Mouse (Mus musculus) CH12.LX (cell line): Measurements from ENCODE around the gene Map6.

ENCODE experiments used
- GABPA ChIP-seq: IDR thresholded peaks from 2 replicates; pipeline ENCODE4 v1.6.1; 2012; ENCODE audit warnings: low read depth, low read length, improper control_type of control experiment, inconsistent platforms; ENCODE audit not compliant: insufficient replicate concordance
- PAX5 ChIP-seq: IDR thresholded peaks from 2 replicates; pipeline ENCODE4 v1.6.1; 2012; ENCODE audit warnings: low read length, inconsistent platforms, mixed read lengths

- no peak for TF ChIP-seq GABPA
- no peak for TF ChIP-seq PAX5
These were observed 45.5 kb downstream of the Map6 start for GRCm38 (mm10) chr7:99312671-99313143.
